Mouse (Mus musculus): ENCODE results near the gene Tmem181a.
A peak's percentile ranks its signal among the peaks of the same experiment; 100 is the strongest.
"Not testable (repeated sequence)": the region's sequence is repeated elsewhere in the genome, so short reads cannot be mapped to it uniquely, and the experiment has no call there.

Tmem181a gene

DNA sequence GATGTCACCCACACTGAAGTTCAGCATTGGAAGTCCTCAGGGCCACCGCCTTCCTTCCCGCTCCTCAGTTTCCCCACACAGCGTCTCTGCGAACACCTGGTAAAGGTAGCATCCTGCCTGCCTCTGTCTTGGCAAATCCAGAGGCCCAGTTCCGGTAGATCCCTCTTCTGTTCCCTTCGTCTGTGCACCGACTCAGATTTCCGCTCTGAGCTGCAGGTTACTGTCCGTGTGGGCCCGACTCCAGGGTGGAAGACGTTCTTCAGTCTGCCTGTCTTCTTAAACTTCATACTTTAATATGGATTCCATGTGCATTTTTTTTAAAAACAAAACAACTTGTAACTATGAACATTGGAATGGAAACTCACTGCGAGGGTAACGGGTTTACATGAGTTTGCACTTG, 49.8 kb downstream of the Tmem181a start:
- DNase-seq = not testable (repeated sequence)

GRCm38 (mm10) chr17:6311716-6312115, 55.1 kb downstream of the Tmem181a start:
- not testable (repeated sequence) for DNase-seq

DNA sequence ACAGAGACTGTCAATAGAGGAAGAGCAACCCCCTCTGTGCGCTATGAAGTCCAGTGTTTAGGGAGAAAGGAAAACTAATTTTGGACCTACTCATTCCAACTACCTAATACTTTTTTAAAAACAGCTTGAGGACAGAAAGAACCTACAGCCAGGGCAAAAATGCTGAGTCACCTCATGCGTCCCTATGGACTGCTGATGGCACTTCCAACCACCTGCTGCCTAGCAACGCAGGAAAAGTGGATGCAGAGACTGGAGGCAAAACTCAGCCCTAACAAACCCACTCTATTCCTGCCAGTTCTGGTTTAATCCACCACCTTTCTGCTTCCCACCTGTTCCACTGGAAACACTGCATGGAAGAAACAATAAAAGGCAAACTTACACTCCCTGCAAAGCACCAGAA, 56.1 kb downstream of the Tmem181a start:
- not testable (repeated sequence) for DNase-seq

- DNase-seq = not testable (repeated sequence)
These were observed 57.8 kb downstream of the Tmem181a start for GRCm38 (mm10) chr17:6314493-6314892.

DNA sequence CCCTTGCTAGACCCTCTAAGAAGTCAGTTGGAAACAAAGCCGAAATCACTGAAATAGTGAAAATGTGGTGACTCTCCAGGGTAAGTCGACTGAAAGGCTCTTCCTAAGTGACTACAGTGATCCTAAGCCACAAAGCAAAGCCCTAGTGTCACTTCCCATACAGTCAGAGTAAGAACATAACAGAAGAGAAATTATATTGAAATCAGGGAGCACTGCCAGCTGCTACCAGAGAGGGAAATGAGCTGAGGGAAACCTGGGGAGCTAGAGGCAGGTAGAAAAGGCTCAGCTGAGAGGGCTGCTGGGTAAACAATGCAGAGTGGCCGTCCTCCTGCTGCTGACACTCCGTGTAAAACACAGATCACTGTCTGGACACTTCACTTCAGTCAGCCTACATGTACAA, 59.0 kb downstream of the Tmem181a start:
- not testable (repeated sequence) for DNase-seq

- DNase-seq = peak; percentile 37
These were observed 59.9 kb downstream of the Tmem181a start for GRCm38 (mm10) chr17:6316379-6317126.

DNA sequence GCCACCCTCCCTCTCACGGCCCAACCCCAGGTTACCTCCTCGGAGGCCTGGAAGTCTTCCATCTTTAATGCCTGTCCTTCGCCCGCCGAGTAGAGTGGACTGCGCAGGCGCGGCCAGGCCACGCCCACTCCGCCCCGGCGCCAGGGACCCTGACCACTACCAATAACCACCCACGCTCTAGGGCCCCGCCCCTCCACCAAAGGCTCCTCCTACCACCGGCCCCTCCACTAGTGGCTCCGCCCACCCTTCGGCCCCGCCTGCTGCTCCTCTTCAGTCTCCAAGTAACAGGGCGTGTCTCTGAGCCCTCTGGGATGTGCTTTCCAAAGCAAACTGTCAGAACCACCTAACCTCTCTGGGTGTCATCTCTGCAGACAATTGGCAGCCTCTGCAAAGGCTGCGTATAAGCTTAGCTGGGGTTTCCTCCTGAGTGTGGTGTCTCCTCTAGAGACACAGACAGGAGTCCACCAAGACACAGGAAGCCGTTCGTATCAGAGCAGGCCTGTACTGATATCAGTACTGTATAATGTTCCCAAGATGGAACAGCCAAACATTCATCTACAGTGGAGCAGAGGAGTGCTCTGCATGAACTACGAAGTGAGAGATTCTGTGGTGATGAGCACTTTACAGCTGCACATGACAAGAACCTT, 60.8 kb downstream of the Tmem181a start, which contains the start of gene Dynlt1a:
TSS of gene Dynlt1a (minus strand) at position 162 of the 647 bp plus-strand sequence.
- peak; percentile 89 for DNase-seq

- not testable (repeated sequence) for DNase-seq
These were observed 64.6 kb downstream of the Tmem181a start for GRCm38 (mm10) chr17:6321081-6321777.

DNA sequence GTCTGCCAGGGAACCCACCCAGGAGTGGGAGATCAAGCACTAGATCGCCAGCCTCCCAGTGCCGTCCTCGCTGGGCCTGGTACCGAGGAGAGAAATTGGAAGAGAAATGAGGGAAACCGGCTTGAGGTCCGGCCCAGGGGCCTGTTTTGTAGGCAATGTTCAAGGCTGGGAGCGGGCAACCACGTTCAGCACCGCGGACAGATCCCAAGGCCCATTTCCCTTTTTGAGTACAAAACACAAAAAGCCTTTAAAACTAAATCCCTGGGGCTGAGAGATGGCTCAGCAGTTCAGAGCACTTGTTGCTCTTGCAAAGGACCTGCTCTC, 65.1 kb downstream of the Tmem181a start:
- not testable (repeated sequence) for DNase-seq

DNA sequence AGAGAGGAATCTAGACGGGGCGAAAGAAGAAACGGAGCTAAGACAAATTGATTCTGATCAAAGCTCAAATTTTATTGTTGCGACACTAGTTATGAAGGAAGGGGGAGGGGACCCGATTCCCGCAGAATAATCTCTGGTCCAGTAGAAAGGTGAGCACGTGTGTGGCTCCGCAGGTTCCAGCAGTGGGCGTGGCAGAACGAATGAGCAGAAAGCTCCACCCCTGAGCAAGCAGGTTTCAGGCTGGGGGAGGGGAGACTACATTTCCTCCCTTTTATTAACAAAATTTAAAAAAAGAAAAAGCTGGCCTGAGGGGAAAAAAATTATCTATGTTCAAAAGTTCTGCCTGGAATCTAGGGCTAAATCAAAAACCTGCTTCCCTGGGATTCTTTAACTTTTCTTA, 68.4 kb downstream of the Tmem181a start:
- not testable (repeated sequence) for DNase-seq

- not testable (repeated sequence) for DNase-seq
These were observed 68.9 kb downstream of the Tmem181a start for GRCm38 (mm10) chr17:6325543-6325942.

DNA sequence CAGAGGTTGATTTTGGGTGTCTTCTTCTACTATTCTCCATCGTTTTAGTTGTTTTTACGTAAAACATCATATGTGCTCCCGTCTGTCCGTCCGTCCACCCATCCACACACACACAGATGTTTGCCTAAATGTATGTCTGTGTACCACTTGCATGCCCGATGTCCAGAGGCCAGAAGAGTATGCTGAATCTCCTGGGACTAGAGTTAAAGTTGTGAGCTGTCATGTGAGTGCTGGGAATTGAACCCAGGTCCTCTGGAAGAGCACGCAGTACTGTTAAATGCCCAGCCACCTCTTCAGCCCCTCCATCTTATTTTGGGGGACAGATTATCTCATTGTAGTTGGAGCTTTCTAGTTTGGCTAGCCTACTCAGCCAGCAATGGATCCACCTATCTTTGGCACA, 70.9 kb downstream of the Tmem181a start:
- DNase-seq = not testable (repeated sequence)

GRCm38 (mm10) chr17:6328997-6329396, 72.3 kb downstream of the Tmem181a start:
- not testable (repeated sequence) for DNase-seq

DNA sequence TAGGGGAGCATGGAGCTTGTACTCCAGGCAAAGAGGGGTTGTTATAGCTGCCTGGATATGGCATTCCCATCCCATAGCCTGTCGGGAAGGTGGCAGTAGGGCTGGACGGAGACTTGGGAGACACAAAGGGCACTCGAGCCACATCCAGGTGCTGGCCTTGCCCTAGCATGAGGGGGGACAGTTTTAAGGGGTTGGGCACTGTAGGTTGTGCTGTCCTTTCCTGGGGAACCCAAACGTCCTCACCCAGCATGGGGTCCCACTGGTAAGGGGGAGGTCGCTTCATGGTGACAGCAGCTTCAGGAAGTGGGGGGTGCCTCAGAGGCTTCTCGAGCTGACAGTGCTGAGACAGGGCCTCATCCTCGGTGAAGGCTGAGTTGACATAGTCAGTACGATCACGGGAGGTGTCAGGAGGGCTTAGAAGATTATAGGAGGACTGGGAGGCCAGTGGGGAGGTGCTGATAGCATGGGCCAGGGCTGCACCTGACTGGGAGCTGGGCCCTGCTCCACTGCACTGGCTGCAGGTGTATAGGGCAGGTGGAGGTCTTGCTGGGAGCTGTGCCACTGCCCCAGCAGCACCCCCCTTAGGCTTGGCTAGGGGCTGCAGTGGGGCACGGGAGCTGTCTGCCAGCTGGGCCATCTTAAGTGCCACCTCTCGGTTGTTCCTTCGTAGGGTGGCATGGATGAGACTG, 86.1 kb downstream of the Tmem181a start:
- DNase-seq = not testable (repeated sequence)

GRCm38 (mm10) chr17:6355256-6355655, 98.6 kb downstream of the Tmem181a start:
- DNase-seq = not testable (repeated sequence)

All from embryo, embryonic 11 days (tissue).